Mouse (Mus musculus): ENCODE results near the gene Pitx1. TPM values are rescaled to one million over a fixed set of nuclear protein-coding genes. Genes with fewer than 3 reads are reported as not detected.

The Pitx1 gene
- total RNA-seq (2021) (not detected), polyA plus RNA-seq (2012; rRNA removed) (0.07 TPM in 1 of 2 replicates, not detected in the other)
- long read RNA-seq, result 0 reads

- DNase-seq, result no peak
Measured at GRCm38 (mm10) chr13:55836142-55836625, at the start of gene Pitx1. Pitx1 (minus strand) TSS chr13:55836192.

DNA sequence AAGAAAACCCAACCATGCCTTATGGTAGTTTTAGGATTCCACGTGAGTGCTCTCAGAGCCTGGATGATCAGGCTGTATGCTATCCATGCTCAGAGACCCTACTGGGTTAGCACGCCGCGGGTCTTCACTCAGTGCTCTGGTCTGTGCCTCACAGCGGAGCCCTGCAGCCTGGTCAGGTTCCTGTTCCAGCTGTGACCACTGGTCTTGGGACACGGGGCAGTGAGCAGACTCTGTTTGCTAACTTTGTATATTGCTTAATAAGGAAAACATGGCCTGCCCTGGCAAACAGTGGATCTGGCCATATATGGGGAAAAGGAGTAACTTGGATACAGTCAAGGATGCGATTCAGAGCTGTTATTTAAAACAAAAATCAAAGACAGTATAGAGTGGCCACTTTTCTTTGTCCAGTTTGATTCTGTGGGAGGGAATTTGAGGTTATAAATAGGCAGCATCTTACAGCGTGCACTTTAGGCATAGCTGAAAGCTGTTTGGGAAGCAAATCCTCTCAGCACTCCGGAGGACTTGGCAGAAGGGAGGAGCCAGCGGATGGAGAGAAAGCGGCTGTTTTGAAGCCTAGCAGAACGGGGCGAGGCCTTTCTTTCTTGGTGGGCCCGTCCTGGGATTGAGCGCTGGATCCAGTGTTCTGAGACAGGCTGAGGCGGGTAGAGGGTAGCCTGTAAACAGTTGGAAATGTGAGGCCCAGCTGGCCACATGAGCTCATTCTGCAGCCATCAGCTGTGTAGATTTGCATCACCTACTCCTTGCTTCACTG lies 45.6 kb upstream of the Pitx1 start:
- DNase-seq, result no peak

DNA sequence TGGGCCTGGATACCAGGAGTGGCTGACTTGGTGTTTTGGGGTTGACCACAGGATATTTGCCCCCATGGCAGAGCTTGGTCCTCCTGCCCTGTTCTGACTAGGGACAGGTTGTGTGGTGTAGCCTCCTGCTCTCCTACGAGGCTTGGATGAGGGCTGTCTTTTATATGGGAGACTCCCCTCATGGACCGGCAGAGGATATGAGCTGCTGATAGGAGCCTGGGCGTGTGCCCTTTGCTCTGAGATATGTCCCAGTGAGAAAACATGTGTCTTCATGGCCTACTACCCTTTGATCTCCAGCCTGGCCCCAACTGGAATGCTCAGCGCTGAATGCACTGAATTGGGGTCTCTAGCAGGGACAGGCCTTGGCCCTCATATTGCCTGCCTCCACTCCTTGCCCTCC lies 42.4 kb upstream of the Pitx1 start:
- no peak for DNase-seq

DNA sequence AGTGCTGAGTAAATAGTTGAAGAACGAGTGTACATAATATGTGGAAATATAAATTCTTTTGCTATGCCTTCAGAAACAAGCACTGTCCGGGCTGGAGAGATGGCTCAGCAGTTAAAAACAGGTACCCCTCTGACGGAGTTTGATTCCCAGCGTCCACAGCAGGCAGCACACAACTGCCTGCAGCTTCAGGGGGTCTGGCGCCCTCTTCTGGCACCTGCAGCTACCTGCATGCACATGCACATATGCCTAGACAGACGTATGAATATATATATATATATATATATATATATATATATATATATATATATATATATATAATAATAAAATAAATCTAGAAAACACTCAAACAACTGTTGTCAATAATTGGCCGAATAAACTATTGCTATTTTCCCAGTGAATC lies 35.4 kb upstream of the Pitx1 start:
- DNase-seq, result no peak

- no peak for DNase-seq
Measured at GRCm38 (mm10) chr13:55870001-55870400, 34.0 kb upstream of the Pitx1 start.

DNA sequence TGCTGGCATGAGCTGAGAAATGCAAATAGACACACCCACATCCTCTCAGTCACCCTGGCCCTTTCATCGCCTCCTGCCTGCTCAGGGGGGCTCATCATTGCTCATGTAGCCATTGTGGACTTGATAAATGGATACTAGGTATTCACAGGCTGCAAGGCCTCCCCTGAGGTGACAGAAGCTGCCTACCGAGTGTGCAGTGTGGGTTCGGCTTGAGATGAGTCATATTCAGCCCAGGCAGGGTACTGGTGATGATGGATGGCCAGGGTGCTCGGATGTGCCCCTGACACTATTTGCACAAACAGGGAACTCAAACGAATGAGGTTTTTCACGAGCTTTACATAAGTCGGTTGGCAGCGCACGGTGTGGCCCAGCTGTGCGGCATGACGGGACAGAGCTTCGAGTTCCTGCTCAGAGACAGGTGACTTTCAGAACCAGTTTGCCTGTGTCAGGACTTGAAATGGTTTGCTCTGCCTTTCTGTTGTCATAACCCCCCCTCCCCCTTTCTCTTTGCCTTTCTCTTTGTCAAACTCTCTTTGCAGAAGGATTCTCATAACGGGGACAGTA lies 31.6 kb upstream of the Pitx1 start:
- no peak for DNase-seq

- DNase-seq, result no peak
Measured at GRCm38 (mm10) chr13:55860483-55860882, 24.5 kb upstream of the Pitx1 start.

GRCm38 (mm10) chr13:55858463-55858862 lies 22.5 kb upstream of the Pitx1 start:
- DNase-seq, result no peak

- DNase-seq, result no peak
Measured at GRCm38 (mm10) chr13:55855793-55856192, 19.8 kb upstream of the Pitx1 start.

DNA sequence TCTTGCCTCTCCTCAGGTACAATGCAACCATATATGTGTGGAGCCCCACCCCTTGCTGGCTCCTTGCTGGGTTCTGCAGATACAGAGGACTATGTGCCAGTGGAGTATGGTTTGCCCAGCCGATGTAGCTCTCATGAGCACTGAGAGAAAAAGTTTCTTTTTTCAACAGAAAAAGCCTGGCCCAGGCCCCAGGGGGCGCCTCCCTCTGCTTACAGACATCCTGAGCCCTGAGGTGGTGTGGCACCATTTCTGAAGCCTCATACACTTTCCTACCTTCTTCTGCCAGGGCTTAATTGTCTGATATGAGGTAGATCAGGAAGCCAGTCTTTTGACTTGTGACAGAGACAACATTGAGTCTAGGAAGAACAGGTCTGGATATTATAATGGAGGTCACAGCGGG lies 16.2 kb upstream of the Pitx1 start:
- DNase-seq, result no peak

GRCm38 (mm10) chr13:55850726-55851125 lies 14.7 kb upstream of the Pitx1 start:
- no peak for DNase-seq

GRCm38 (mm10) chr13:55848604-55849190 lies 12.7 kb upstream of the Pitx1 start:
- DNase-seq, result no peak

DNA sequence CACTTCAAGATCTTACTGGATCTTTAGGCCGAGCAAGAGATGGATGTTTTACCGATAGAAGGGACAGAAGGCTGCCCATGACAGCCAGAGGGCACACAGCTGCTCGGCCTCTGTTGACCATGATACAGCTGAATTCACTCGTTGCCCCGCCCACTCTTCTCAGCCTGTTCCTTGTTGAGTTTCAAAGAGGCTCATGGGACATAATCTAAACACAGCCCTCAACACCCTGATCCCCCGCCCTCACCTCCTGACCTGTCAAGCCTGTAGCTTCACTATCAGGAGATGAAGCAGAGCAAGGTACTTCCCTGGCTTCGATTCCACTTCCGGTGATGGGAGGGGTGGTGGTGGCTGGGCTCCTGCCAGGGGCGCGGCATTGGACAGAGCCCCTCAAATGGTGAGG lies 11.8 kb upstream of the Pitx1 start:
- DNase-seq, result no peak

- no peak for DNase-seq
Measured at GRCm38 (mm10) chr13:55843700-55844099, 7.7 kb upstream of the Pitx1 start.

GRCm38 (mm10) chr13:55840223-55840622 lies 4.2 kb upstream of the Pitx1 start:
- no peak for DNase-seq

DNA sequence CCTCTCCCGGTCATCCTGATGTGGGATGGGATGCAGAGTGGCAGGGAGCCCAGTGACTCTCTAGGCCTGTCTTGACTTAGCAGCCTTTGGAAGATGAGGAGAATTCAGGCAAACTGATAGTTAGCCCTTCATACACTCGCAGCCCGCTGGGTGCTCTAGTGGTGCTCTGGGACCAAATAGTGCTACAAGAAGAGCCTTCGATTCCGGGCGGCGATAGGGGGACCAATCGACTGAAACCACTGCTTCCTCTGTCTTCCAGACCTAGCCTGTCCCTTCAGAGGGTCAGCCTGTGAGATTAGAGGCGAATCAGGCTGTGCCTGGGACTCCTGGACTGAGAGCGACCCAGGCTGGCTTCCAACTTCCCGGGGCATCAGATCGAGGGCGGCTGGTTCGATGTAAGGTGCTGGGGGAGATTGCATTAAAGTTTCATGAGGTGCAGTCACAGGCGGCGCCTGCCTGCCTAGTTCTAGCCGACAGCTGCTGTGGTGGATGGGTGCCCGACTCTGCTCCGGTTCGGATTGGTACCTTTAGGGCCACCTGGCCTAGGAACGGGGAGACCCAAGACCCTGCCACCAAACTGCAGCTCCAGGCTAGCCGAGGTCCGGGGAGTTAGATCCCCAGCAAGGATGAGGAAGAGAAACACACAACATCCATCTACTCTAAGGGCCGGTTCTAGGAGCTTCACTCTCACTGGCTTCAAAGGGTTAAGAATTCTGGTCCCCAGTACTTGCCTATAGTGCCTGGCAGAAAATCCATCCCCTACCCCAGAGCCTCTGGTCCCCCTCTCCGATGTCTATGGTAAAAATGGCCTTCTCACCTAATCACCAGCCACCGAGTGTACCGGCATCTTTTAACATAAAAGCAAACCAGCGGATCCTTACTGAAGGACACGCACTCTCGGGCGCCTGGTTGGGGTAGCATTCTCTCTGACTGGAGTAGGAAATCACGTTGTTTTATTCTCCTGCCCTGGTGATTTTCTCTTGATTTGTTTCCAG lies 1.1 kb upstream of the Pitx1 start:
- DNase-seq, result no peak

- DNase-seq, result no peak
Measured at GRCm38 (mm10) chr13:55835548-55836097, 369 bp downstream of the Pitx1 start.

GRCm38 (mm10) chr13:55834667-55835066 lies 1.3 kb downstream of the Pitx1 start:
- DNase-seq, result no peak

DNA sequence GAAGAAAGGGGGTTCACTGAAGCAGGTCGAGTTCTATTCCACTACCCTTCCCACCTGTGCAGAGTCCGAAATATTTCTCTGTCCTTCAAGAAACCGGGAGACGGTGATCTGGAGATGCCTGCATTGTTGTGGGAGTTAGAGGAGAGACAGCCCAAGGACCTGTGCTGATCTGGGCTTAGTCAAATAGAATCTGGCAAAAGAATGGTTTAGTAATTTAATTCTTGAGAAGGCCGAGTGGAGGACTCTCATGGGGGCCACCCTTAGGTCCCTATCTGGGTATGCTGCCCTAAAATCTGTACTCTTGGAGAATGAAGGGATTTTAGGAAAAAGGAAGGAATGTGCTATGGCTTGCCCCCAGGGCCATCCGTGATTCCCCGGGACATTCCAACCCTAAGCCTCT lies 2.1 kb downstream of the Pitx1 start:
- no peak for DNase-seq

- no peak for DNase-seq
Measured at GRCm38 (mm10) chr13:55832602-55833001, 3.4 kb downstream of the Pitx1 start.

- DNase-seq, result no peak
Measured at GRCm38 (mm10) chr13:55831722-55832160, 4.3 kb downstream of the Pitx1 start.

Measured in adrenal gland, adult 2 months (tissue).